Mouse (Mus musculus): Measurements from ENCODE around the gene Slc2a5.
A peak's percentile ranks its signal among the peaks of the same experiment; 100 is the strongest.

The Slc2a5 gene

GRCm38 (mm10) chr4:150106637-150107036, 12.4 kb upstream of the Slc2a5 start:
- no peak for DNase-seq

GRCm38 (mm10) chr4:150109636-150110035, 9.4 kb upstream of the Slc2a5 start:
- DNase-seq = no peak

- DNase-seq = no peak
Measured at GRCm38 (mm10) chr4:150110373-150110772, 8.7 kb upstream of the Slc2a5 start.

- peak; percentile 72 for DNase-seq
Measured at GRCm38 (mm10) chr4:150112867-150113266, 6.2 kb upstream of the Slc2a5 start.

GRCm38 (mm10) chr4:150114505-150115061, 4.5 kb upstream of the Slc2a5 start:
- no peak for DNase-seq

- DNase-seq = no peak
Measured at GRCm38 (mm10) chr4:150117311-150117710, 1.8 kb upstream of the Slc2a5 start.

GRCm38 (mm10) chr4:150118163-150118562, 920 bp upstream of the Slc2a5 start:
- no peak for DNase-seq

GRCm38 (mm10) chr4:150119640-150120039, 557 bp downstream of the Slc2a5 start:
- no peak for DNase-seq

- DNase-seq = no peak
Measured at GRCm38 (mm10) chr4:150120173-150120833, 1.2 kb downstream of the Slc2a5 start.

- no peak for DNase-seq
Measured at GRCm38 (mm10) chr4:150121430-150121829, 2.3 kb downstream of the Slc2a5 start.

GRCm38 (mm10) chr4:150122476-150122875, 3.4 kb downstream of the Slc2a5 start:
- DNase-seq = no peak

- DNase-seq = no peak
Measured at GRCm38 (mm10) chr4:150126373-150126772, 7.3 kb downstream of the Slc2a5 start.

- no peak for DNase-seq
Measured at GRCm38 (mm10) chr4:150127894-150128293, 8.8 kb downstream of the Slc2a5 start.

GRCm38 (mm10) chr4:150128571-150128970, 9.5 kb downstream of the Slc2a5 start:
- DNase-seq = no peak

GRCm38 (mm10) chr4:150130661-150131060, 11.6 kb downstream of the Slc2a5 start:
- no peak for DNase-seq

GRCm38 (mm10) chr4:150132692-150133271, 13.7 kb downstream of the Slc2a5 start:
- DNase-seq = no peak

- DNase-seq = no peak
Measured at GRCm38 (mm10) chr4:150135254-150135653, 16.2 kb downstream of the Slc2a5 start.

- peak; percentile 59 for DNase-seq
Measured at GRCm38 (mm10) chr4:150136693-150137092, 17.6 kb downstream of the Slc2a5 start.

GRCm38 (mm10) chr4:150137368-150138083, 18.4 kb downstream of the Slc2a5 start:
- DNase-seq = no peak

GRCm38 (mm10) chr4:150138084-150138543, 19.0 kb downstream of the Slc2a5 start:
- DNase-seq = peak; percentile 9

GRCm38 (mm10) chr4:150139090-150139489, 20.0 kb downstream of the Slc2a5 start:
- DNase-seq = no peak

GRCm38 (mm10) chr4:150140346-150140745, 21.3 kb downstream of the Slc2a5 start:
- DNase-seq = no peak

- no peak for DNase-seq
Measured at GRCm38 (mm10) chr4:150144242-150144641, 25.2 kb downstream of the Slc2a5 start.

- DNase-seq = no peak
Measured at GRCm38 (mm10) chr4:150146286-150146685, 27.2 kb downstream of the Slc2a5 start.

Data from cerebellum, adult 11 months (tissue).